8 mouse cellular contexts compared by ENCODE assay signal in the genomic region with DNA sequence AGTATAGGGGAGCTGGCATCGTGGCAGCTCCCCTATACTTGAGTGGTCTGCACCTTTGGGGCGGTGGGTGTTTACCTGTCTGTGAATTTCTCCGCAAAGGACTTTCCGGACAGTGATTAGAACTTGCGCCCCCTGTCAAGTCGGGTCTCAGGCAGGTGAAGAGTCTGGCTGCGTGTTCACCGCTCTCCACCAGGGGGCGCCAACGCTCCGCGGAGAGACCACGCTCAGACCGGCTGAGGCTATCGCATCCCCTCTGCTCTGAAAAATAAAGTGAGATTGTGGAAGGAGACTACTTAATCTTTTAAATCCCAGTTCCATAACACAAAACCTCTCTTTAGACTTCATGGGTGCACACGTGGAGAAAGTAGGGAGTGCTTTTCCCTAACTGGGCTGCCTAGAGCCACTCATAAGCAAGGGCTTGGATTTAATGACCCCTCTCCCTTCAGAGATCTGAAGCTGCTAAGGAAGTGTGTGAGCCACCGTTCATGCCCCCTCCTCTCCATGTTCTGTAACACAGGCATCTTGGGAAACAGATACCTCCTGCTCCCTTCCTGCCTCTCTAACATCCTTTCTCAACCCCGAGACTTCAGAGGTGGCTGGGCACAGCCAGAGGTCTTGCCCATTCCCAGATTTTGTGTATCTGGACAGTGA. TPM values are rescaled to one million over a fixed set of nuclear protein-coding genes. Genes with fewer than 3 reads are reported as not detected.
DNase-seq lines count a peak whose midpoint lies in the region; ATAC-seq and TF ChIP-seq lines count a peak whose summit lies in the region.

No protein-coding gene starts in this region.

- H3K4me1 ChIP-seq in bone marrow macrophage, adult 2 months (ENCODE audit: control insufficient read depth, insufficient read depth, low read length), result no peaks in the 10 kb centered on the region
- peaks cover 3% of the 10 kb centered on the region; the same call in 1 of the 2 replicates for H3K4me1 ChIP-seq in embryonic fibroblast, embryonic 13.5 days (ENCODE audit: control insufficient read depth, insufficient read depth, low read length)
- peaks cover 12% of the 10 kb centered on the region for H3K4me1 ChIP-seq in heart, embryonic 16.5 days (ENCODE audit: control insufficient read depth, insufficient read depth, low read length)
- H3K4me1 ChIP-seq in lung, adult 2 months (ENCODE audit: control insufficient read depth, insufficient read depth, low read length), result no peaks in the 10 kb centered on the region

- ATAC-seq in heart, embryonic 16.5 days (replicated peaks; ENCODE audit: extremely low read depth, insufficient read depth, low FRiP score), result peak; percentile 28; the same call in 1 of the 2 replicates

- no peaks in the 10 kb centered on the region for H3K9me3 ChIP-seq in heart, embryonic 16.5 days (replicated peaks; ENCODE audit: control insufficient read depth, low read length)

- no peaks in the 10 kb centered on the region for H3K27me3 ChIP-seq in heart, embryonic 16.5 days (ENCODE audit: control insufficient read depth, insufficient read depth, low read length)

- H3K4me2 ChIP-seq in heart, embryonic 16.5 days (ENCODE audit: low read depth, low read length), result no peak overlapping the region

- TF ChIP-seq POLR2A in bone marrow macrophage, adult 2 months (IDR thresholded peaks at IDR 0.05; ENCODE audit: borderline replicate concordance, low read depth, low read length), result no peak
- no peak for TF ChIP-seq POLR2A in embryonic fibroblast, embryonic 13.5 days (IDR thresholded peaks at IDR 0.05; ENCODE audit: low read depth, low read length)
- no peak for TF ChIP-seq POLR2A in lung, adult 2 months (IDR thresholded peaks at IDR 0.05; ENCODE audit: borderline replicate concordance, extremely low read depth, low read depth, low read length)

- no peak overlapping the region for H3K9ac ChIP-seq in heart, embryonic 16.5 days (ENCODE audit: low read length)

- no peaks in the 10 kb centered on the region for H3K36me3 ChIP-seq in heart, embryonic 16.5 days (ENCODE audit: control insufficient read depth, insufficient read depth)

- peak; percentile 63 to 75 for DNase-seq in CD8-positive naive resting alpha-beta T cell, adult 2 months (ENCODE audit: low read depth in 2 of 2, low spot score in 2 of 2)
- DNase-seq in kidney, postnatal 25 days, result peak; percentile 71 to 79
- DNase-seq in lung, adult 2 months, result peak; percentile 74
- DNase-seq in ovary, postnatal 14 days (ENCODE audit: low spot score), result peak; percentile 80
- peak; percentile 51 to 89 for DNase-seq in thymus, postnatal 10 days (ENCODE audit: low spot score in 2 of 2)

- peak; percentile 94 for TF ChIP-seq CTCF in bone marrow macrophage, adult 2 months (IDR thresholded peaks at IDR 0.05; ENCODE audit: low read depth, low read length)
- TF ChIP-seq CTCF in embryonic fibroblast, embryonic 13.5 days (IDR thresholded peaks at IDR 0.05; ENCODE audit: borderline replicate concordance, insufficient read depth, low read length), result peak; percentile 96
- TF ChIP-seq CTCF in lung, adult 2 months (IDR thresholded peaks at IDR 0.05; ENCODE audit: insufficient read depth, low read length), result peak; percentile 88

- H3K4me3 ChIP-seq in bone marrow macrophage, adult 2 months (ENCODE audit: insufficient read depth, low read length), result no peak overlapping the region
- no peak overlapping the region for H3K4me3 ChIP-seq in embryonic fibroblast, embryonic 13.5 days (ENCODE audit: insufficient read depth, low read length)
- H3K4me3 ChIP-seq in heart, embryonic 16.5 days (ENCODE audit: low read length), result no peak overlapping the region
- no peak overlapping the region for H3K4me3 ChIP-seq in lung, adult 2 months (replicated peaks; ENCODE audit: extremely low read depth, low read depth, low read length)

- 6% methylated on average over 18 of the region's 18 CpGs for WGBS in heart, embryonic 16.5 days
- whole genome bisulfite sequencing in lung, adult 2 months, result 7% methylated on average over 18 of the region's 18 CpGs

- no peak overlapping the region for H3K27ac ChIP-seq in bone marrow macrophage, adult 2 months (ENCODE audit: insufficient read depth, low read depth, low read length)
- no peak overlapping the region for H3K27ac ChIP-seq in embryonic fibroblast, embryonic 13.5 days (ENCODE audit: insufficient read depth, low read length)
- no peak overlapping the region for H3K27ac ChIP-seq in heart, embryonic 16.5 days (ENCODE audit: low read length)

RNA-seq across cellular contexts. Expression of gene Blcap, which starts 34.1 kb away (rescaled TPM):
- polyA plus RNA-seq in bone marrow macrophage, adult 2 months (2012; ENCODE audit: insufficient read depth, insufficient read length, missing spikeins), result 33.5 and 37.3 TPM in 2 replicates
- polyA plus RNA-seq in embryonic fibroblast, embryonic 13.5 days (2011; ENCODE audit: insufficient read length, low read depth, missing spikeins), result 63.9 and 72.3 TPM in 2 replicates
- 45.4 and 46.7 TPM in 2 replicates for polyA plus RNA-seq in heart, embryonic 16.5 days (2015; fragmentation: Nextera tagmentation; extraction: Ambion mirVana)
- polyA plus RNA-seq in lung, adult 2 months (2012; rRNA removed), result 41.3 and 49.3 TPM in 2 replicates

RNA-seq across cellular contexts. Expression of gene Nnat, which starts 45.3 kb away (rescaled TPM):
- polyA plus RNA-seq in bone marrow macrophage, adult 2 months (2012; ENCODE audit: insufficient read depth, insufficient read length, missing spikeins), result not detected in 2 replicates
- 12.6 and 15.1 TPM in 2 replicates for polyA plus RNA-seq in embryonic fibroblast, embryonic 13.5 days (2011; ENCODE audit: insufficient read length, low read depth, missing spikeins)
- 41.5 and 80.2 TPM in 2 replicates for polyA plus RNA-seq in heart, embryonic 16.5 days (2015; fragmentation: Nextera tagmentation; extraction: Ambion mirVana)
- polyA plus RNA-seq in lung, adult 2 months (2012; rRNA removed), result 25.3 and 56.8 TPM in 2 replicates

Comparison
In these comparisons a context has a peak if more than half of its experiments do, and no peak if none do; other contexts are left out.
1. RNA of gene Nnat, which starts 45.3 kb away (polyA plus RNA-seq): 41.5 to 80.2 TPM in heart, embryonic 16.5 days, 25.3 to 56.8 TPM in lung, adult 2 months and 12.6 to 15.1 TPM in embryonic fibroblast, embryonic 13.5 days; not detected in bone marrow macrophage, adult 2 months; every median in the first group is over 10 times any median in the second.
2. Peak in every context shown above with its lines, with median percentiles within 50 percentile points of each other: DNase-seq and CTCF ChIP-seq.